Mouse (Mus musculus): ENCODE measurements around the gene Dgcr6.

- TF ChIP-seq CTCF (IDR thresholded peaks at IDR 0.05; ENCODE audit: control insufficient read depth, insufficient read depth, insufficient replicate concordance, low read depth, low read length) (no peak), POLR2A (IDR thresholded peaks at IDR 0.05; ENCODE audit: control insufficient read depth, low read depth, low read length) (no peak)
Measured at GRCm38 (mm10) chr16:18082291-18082690, 29.6 kb downstream of the Dgcr6 start.

Measured in testis, adult 2 months (tissue).